Mouse (Mus musculus) bone marrow macrophage, adult 2 months (primary cell): Measurements from ENCODE around the gene Cldn10. TPM values are rescaled to one million over a fixed set of nuclear protein-coding genes. Genes with fewer than 3 reads are reported as not detected.

Experiments
- H3K27ac ChIP-seq: 2 replicates; pipeline ENCODE4 v1.5.1; 2012; ENCODE audit warnings: low read depth, low read length; ENCODE audit not compliant: insufficient read depth
- H3K4me1 ChIP-seq: 2 replicates; pipeline ENCODE4 v1.6.1; 2012; ENCODE audit warnings: low read length; ENCODE audit not compliant: control insufficient read depth, insufficient read depth
- H3K4me3 ChIP-seq: 2 replicates; pipeline ENCODE4 v1.5.1; 2012; ENCODE audit warnings: mild to moderate bottlenecking, low read length, moderate library complexity; ENCODE audit not compliant: insufficient read depth
- CTCF ChIP-seq: IDR thresholded peaks from 2 replicates; pipeline ENCODE4 v1.5.1; 2012; ENCODE audit warnings: low read depth, mild to moderate bottlenecking, low read length, moderate library complexity
- POLR2A ChIP-seq: IDR thresholded peaks from 2 replicates; pipeline ENCODE4 v1.6.1; 2012; ENCODE audit warnings: mild to moderate bottlenecking, low read depth, low read length, borderline replicate concordance
- polyA plus RNA-seq: library from polyadenylated mRNA; stranded (reverse); fragments of >200 nt; gene quantifications from 2 replicates; pipeline ENCODE4 v1.2.4, GENCODE M21; 2012; ENCODE audit not compliant: missing spikeins, insufficient read depth, insufficient read length

The Cldn10 gene
- polyA plus RNA-seq, 1 experiment = not detected

- TF ChIP-seq CTCF (no peak), POLR2A (no peak)
- Histone ChIP-seq H3K27ac (no peak overlapping the region), H3K4me3 (no peak overlapping the region), H3K4me1 (no peaks in the 10 kb centered on the region)
These were observed 50.9 kb downstream of the Cldn10 start for GRCm38 (mm10) chr14:118838556-118839120.

- Histone ChIP-seq H3K4me3 (no peak overlapping the region), H3K27ac (no peak overlapping the region), H3K4me1 (no peaks in the 10 kb centered on the region)
- TF ChIP-seq POLR2A = no peak
- TF ChIP-seq CTCF = no peak
These were observed 51.7 kb downstream of the Cldn10 start for GRCm38 (mm10) chr14:118839416-118839815.

- Histone ChIP-seq H3K4me3 (no peak overlapping the region), H3K27ac (no peak overlapping the region), H3K4me1 (no peaks in the 10 kb centered on the region)
- no peak for TF ChIP-seq CTCF
- TF ChIP-seq POLR2A = no peak
These were observed 52.3 kb downstream of the Cldn10 start for GRCm38 (mm10) chr14:118840027-118840426.

GRCm38 (mm10) chr14:118842353-118842752 lies 54.6 kb downstream of the Cldn10 start:
- Histone ChIP-seq H3K27ac (no peak overlapping the region), H3K4me1 (no peaks in the 10 kb centered on the region), H3K4me3 (no peak overlapping the region)
- TF ChIP-seq POLR2A (no peak), CTCF (no peak)

GRCm38 (mm10) chr14:118846834-118847233 lies 59.1 kb downstream of the Cldn10 start:
- H3K4me3 ChIP-seq = no peak overlapping the region
- TF ChIP-seq POLR2A = no peak
- TF ChIP-seq CTCF = no peak
- H3K27ac ChIP-seq = no peak overlapping the region
- peaks cover 2% of the 10 kb centered on the region; the same call in 1 of the 2 replicates for H3K4me1 ChIP-seq

GRCm38 (mm10) chr14:118848171-118848570 lies 60.5 kb downstream of the Cldn10 start:
- Histone ChIP-seq H3K27ac (no peak overlapping the region), H3K4me1 (peaks cover 2% of the 10 kb centered on the region; the same call in 1 of the 2 replicates), H3K4me3 (no peak overlapping the region)
- TF ChIP-seq POLR2A (no peak), CTCF (no peak)

- Histone ChIP-seq H3K27ac (no peak overlapping the region), H3K4me3 (no peak overlapping the region), H3K4me1 (peaks cover 2% of the 10 kb centered on the region; the same call in 1 of the 2 replicates)
- TF ChIP-seq CTCF = no peak
These were observed 62.4 kb downstream of the Cldn10 start for GRCm38 (mm10) chr14:118850011-118850695.

GRCm38 (mm10) chr14:118850696-118851035 lies 63.0 kb downstream of the Cldn10 start:
- Histone ChIP-seq H3K4me1 (peaks cover 2% of the 10 kb centered on the region; the same call in 1 of the 2 replicates), H3K27ac (no peak overlapping the region), H3K4me3 (no peak overlapping the region)
- TF ChIP-seq CTCF (no peak), POLR2A (no peak)

- peaks cover 2% of the 10 kb centered on the region; the same call in 1 of the 2 replicates for H3K4me1 ChIP-seq
- H3K4me3 ChIP-seq = no peak overlapping the region
- TF ChIP-seq CTCF = no peak
- TF ChIP-seq POLR2A = no peak
- no peak overlapping the region for H3K27ac ChIP-seq
These were observed 63.9 kb downstream of the Cldn10 start for GRCm38 (mm10) chr14:118851496-118852107.
